Mouse (Mus musculus) spleen, postnatal 36 days (tissue): ENCODE results near the gene Bsg.
A peak's percentile ranks its signal among the peaks of the same experiment; 100 is the strongest.
"Not testable (repeated sequence)": the region's sequence is repeated elsewhere in the genome, so short reads cannot be mapped to it uniquely, and the experiment has no call there.

Experiments used
- DNase-seq, 2 experiments: peaks; one replicate each; pipeline ENCODE4 v3.0.0; 2022; ENCODE audit warnings: low spot score in 2 of 2, mixed read lengths in 1 of 2

The Bsg gene

GRCm38 (mm10) chr10:79682551-79682915, 21.8 kb upstream of the Bsg start:
- DNase-seq, result peak in 1 of 2 experiments; percentile 26

DNA sequence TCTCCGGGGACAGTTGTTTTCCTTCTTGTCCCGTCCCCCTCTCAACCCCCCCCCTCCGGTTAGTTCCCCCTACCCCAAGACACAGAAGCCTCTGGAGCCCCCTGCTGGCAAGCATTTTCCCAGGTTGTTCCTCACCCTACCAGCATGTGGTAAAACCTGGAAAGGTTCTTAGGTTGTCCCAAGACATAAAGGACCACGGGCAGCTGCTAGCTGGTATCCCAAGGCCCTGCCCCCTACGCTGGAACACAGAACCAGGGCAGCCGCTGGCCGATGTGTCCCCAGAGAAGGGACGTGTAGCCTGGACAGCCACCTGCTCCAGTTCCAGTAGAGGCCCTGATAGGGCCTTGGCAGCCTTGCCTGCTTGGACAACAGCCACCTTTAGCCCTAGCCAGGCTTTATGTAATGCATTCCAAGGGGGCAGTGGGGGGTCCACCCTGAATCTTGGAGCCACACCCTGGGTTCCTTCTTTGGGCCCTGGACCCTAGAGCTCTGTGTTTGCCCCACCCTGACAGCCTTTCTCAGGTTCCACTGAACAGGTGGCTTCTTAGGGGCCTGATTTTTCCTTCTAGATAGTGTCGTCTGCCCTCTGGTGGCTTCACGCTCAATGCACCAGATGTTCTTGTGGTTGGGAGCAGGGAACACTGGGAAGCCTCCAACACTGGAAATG, 21.2 kb upstream of the Bsg start:
- DNase-seq, result peak in 1 of 2 experiments; percentile 34

- DNase-seq, result no peak
Measured at GRCm38 (mm10) chr10:79683726-79684640, 20.3 kb upstream of the Bsg start.

DNA sequence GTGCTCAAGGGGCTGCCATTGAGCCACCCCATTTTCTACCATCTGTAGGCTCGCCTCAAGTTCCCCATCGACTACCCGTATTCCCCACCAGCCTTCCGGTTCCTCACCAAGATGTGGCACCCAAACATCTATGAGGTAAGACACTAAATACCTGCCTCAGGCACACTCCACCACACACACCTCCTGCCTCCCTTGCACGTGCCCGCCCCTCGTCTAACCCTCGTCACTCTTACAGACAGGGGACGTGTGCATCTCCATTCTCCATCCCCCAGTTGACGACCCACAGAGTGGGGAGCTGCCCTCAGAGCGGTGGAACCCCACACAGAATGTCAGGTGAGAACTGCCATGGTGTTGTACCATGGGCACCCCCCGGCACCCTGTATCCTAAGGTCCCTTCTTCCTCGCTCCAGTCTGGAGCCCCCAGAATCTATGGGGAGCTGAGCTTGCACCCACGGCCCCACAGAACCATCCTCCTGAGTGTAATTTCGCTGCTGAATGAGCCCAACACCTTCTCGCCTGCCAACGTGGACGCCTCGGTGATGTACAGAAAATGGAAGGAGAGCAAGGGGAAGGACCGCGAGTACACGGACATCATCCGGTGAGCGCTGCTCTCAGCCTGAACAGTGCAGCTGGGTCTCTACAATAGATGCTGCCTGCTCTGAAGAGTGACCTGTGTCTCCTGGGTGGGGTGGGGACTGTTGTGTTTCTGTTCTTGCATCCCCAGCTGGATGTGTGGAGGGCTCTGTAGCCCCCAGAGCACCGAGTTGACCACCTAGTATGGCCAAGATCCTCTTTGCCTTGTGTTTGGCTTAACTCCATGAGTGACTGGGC, 19.3 kb upstream of the Bsg start:
- DNase-seq, result no peak

GRCm38 (mm10) chr10:79686219-79686618, 18.1 kb upstream of the Bsg start:
- DNase-seq, result no peak

DNA sequence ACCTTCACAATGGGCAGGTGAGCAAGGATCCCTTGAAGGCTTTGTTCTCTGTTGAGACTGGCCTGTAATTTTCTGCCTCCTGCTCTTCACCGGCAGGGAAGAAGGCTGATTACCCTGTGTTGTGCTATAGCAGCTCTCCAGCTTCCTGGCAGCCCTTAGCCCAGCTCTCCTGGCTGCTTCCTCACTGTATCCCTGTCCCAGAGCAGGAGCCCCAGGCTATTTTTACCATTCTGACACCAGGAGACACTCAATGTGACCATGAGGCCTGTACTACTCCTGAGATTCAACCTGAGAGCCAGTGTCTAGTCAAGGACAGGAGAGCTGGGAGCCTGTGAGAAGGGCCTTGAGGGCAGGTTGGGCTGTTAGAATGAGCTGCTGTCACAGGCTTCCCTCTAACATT, 17.6 kb upstream of the Bsg start:
- DNase-seq, result no peak

- DNase-seq, result no peak
Measured at GRCm38 (mm10) chr10:79687513-79687912, 16.8 kb upstream of the Bsg start.

DNA sequence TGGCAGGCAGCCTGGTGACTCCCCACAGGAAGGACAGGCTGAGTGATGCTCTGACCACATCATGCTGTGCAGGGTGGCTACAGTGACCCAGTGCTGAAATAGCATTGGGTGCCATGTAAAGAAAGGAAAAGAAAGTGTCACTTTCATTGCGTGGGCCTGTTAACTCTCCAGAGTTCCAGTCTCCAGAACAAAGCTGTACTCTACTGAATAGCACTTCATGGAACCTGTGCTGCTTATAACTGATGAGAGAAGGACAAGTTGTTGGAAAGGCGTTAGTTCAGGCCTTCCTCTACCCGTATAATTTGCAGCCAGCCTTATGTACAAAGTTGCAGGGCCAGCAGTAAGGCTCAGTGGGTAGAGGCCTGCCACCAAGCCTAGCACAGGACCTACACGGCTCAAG, 15.6 kb upstream of the Bsg start, which contains the start of gene Gzmm:
Gene Gzmm, plus strand, starts transcription at position 301 of the 400 bp plus-strand sequence.
- DNase-seq, result no peak

DNA sequence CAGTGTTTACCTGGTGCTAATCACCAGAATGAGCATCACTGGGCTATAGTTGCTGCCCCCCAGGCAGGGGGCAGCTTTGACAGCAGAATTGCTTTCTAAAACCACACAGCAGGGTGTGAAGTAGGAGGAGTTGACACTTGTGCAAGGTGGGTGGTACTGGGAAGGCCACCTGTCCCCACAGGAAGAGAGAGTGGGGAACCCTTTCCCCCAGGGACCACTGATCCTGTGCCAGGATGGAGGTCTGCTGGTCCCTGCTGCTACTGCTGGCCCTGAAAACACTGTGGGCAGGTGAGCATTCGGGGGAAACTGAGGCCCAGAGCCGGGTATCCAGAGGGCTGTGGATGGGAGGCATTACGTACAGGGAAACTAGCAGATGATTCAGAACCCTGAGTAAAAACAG, 15.1 kb upstream of the Bsg start:
- no peak for DNase-seq

DNA sequence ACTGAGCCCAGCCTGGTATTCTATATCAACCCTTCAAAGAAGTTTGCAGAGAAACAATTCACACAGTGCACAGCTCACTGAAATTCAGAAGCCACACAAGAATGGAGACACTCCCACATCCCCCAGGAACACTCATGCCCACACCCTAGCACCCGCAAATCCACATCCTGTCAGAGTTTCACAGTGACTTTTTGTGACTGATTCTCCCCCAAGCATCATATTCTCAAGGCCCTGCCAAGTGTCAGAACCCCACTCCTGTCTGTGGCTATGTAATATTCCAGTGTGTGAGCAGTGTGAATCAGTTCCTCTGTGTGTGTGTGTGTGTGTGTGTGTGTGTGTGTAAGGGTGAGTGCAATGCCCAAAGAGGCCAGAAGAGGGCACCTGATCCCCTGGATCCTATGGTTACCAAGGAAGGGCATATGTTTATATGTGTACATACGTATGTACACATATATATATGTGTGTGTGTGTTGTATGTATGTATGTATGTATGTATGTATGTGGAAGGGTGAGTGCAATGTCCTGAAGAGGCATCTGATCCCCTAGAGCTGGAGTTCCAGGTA, 12.2 kb upstream of the Bsg start:
- DNase-seq, result no peak

DNA sequence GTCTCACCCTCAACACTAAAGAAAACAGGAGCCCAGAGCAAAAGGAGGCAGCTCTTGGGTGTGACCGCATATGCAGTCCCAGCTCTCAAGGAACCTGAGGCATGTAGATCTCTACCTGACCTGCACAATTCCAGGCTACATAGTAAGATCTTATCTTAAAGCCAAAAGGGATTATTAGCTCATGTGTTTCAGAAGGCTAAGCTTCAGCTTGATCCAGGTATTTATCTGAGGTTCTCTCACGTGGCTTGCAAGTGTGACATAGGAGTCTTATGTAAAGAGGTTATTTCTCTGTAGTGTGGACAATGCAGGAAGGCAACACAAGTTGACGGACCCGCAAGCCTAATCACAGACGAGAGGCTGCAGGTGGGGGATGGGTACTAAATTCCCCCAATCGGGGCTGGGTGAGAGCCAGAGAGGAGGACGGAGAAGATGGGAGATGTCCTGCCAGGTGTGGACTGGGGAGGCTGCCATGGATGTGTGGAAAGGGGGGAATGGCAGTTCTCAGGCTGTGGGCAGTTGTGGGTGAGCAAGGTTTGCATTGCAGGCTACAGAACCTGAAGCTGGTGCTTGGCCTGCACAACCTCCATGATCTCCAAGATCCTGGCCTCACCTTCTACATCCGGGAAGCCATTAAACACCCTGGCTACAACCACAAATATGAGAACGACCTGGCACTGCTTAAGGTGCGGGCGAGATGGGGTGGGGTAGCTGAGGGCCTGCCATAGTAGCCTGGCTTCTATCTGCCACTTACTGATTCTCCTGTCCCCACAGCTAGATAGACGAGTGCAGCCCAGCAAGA, 10.5 kb upstream of the Bsg start:
- DNase-seq, result no peak

GRCm38 (mm10) chr10:79694379-79694655, 10.0 kb upstream of the Bsg start:
- DNase-seq, result no peak

DNA sequence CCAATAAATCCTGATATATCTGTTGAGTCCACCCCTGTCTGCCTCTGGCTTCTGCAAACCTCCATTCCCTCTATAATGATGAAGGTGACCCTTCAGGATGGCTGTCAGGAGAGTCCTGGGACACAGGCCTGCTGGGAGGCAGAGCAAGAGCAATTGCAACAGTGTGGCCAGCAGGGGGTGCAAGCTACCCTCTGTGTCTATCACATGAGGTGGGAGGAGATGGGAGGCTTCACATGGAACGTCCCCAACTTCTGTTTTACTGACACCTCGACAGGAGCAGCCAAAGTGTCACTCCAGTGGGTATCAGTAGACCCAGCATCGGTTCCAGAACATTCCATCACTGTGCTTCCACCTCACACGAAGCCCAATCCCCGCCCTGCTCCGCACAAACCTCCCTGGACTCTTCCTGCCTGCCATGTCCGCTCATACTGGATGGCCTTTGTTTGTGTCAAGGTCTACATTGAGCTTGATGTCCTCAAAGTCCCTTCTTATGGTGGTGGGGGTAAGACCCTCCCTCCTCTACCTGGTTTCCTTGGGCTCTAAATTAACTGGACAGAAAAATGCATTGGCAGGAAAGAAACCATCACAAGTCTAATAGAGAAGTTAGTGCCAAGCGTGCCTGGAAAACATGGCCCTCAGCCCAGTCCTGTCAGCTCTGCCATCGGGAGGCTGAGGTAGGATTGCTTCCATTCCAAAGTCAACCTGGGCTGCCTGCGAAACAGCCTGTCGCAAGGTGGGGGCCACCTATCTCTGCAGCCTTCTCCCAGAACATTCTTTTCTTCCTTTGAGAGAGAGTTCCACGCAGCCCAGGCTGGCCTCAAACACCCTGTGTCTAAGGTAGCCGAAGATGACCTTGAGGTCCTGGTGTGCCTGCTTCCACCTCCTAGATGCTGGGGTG, 8.8 kb upstream of the Bsg start:
- peak; percentile 66 to 72 for DNase-seq

DNA sequence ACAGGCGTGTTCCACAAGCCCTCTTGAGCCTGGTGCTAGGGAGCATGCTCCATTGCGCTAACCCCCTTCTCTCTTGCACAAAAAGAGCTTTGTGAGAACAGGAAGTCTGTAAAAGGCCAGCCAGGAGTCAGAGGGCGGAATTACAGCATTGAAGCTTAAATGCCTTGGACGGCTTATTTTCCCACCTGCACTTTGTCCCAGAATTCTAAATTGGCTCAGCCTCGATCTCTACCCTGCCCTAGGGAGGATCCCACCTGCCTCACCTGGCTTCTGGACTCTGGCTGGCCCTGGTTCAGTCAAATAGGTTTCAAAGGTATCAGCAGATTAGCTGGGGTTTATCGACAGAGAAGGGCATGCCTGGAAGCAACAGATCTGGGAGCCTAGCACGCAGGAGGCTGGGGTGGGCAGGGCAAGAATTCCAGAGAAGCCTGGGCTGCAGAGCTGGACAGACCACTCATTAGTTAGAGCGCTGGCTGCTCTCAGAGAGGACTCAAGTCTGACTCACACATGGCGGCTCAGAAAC, 8.1 kb upstream of the Bsg start:
- no peak for DNase-seq

DNA sequence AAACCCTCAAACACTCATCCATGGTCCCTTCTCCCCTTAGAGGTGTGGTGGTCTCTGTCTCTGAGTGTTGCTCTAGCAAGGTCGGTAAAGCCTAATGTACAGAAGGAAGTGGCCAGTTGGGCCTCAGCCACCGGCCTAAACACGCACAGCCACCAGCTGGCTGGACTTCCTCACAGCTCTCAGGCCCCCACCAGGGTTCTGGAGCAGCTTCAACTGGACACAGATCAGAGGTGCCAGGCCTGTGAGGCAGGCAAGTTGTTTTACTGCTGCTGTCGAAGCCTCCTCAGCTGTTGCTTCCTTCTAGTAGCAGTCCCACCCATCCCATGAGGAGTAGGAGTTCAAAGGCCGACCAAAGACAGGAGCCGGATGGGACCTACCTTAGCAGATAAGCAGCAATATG, 6.4 kb upstream of the Bsg start:
- DNase-seq, result no peak

- no peak for DNase-seq
Measured at GRCm38 (mm10) chr10:79698459-79698858, 5.8 kb upstream of the Bsg start.

DNA sequence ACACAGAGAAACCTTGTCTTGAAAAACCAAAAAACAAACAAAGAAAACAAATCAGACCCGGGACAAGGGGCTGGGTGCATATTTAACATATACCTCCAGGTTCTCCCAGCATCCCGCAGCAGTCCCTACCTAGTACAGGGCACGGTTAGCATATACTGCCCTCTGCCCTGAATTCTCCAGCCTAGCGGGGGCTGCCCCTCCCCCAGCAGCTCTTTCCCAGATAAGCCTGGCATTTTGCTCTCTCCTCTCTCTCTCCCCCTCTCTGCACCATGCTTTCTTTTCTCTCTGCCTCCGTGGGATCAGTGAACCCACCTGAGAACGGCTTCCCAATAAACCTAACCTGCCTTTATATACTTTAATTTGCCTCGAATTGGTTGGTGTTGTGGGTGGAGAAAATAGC, 3.6 kb upstream of the Bsg start:
- DNase-seq, result no peak

- DNase-seq, result no peak
Measured at GRCm38 (mm10) chr10:79701443-79702129, 2.7 kb upstream of the Bsg start.

DNA sequence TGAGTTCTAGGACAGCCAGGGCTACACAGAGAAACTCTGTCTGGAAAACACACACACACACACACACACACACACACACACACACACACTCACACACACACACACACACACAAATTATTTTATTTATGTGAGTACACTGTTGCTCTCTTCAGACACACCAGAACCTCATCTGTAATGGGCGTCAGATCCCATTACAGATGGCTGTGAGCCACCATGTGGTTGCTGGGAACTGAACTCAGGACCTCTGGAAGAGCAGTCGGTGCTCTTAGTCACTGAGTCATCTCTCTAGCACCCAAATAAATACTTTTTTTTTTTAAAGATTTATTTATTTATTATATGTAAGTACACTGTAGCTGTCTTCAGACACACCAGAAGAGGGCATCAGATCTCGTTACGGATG, 1.3 kb upstream of the Bsg start:
- not testable (repeated sequence) for DNase-seq
